10 mouse cellular contexts compared by ENCODE assay signal in the genomic region with DNA sequence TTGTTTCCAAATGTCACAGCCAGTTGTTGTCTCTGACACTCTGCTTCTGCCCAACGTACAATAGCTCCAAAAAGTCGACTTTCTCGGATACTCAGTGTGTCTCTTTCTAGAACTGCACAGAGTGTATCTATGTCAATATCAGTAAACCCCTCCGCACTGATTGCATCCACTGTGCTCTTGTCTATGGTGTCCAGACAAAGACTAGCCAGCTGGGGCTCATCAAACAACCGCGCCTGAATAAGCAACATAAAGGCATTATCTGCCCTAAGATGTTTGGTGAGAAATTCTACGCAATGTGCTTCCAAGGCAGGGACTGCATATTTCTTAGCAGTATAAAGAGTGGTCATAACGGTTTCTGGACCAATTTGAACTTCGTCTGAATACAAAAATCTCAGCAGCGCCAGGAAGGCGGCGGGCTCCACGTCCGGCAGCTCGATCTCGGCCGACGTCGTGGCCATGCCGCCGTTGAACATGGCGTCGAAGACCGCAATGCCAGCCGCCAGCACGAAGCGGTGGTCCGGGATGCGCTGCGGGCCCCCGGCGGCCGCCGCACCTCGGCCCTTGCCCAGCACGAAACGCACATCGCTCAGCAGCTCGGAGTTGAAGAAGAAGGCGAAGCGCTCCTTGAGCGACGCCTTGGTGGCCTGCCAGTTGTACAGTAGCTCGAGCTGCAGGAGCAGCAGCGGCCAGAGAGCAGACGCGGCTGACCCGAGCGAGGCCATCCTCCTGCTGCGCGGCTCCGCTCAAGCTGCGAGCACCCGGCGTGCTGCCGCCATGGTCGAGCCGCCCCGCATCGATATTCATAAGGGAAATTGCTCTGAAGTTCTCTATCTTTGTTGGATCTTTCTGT. TPM values are rescaled to one million over a fixed set of nuclear protein-coding genes. Genes with fewer than 3 reads are reported as not detected.
DNase-seq lines count a peak whose midpoint lies in the region; ATAC-seq and TF ChIP-seq lines count a peak whose summit lies in the region.
"Not testable (repeated sequence)": the region's sequence is repeated elsewhere in the genome, so short reads cannot be mapped to it uniquely, and the experiment has no call there.
"Had no signal": no experiment of that assay in that cellular context is flagged by ENCODE, and none has a peak within 500 bp of the region (broad histone marks: within the 10 kb centered on the region; RNA-seq: fewer than 3 reads in every experiment).

No protein-coding gene starts in this region.

- H3K9ac ChIP-seq in heart, embryonic 12.5 days; hindbrain, postnatal 0 days (replicated peaks; ENCODE audit: low read length); lung, embryonic 16.5 days (ENCODE audit: low read length); stomach, postnatal 0 days (ENCODE audit: low read length): not testable (repeated sequence)
- peak overlapping the region; percentile 44 for H3K9ac ChIP-seq in limb, embryonic 12.5 days (replicated peaks)

- H3K4me3 ChIP-seq in heart, embryonic 12.5 days = peak overlapping the region; percentile 39
- H3K4me3 ChIP-seq in hindbrain, postnatal 0 days (ENCODE audit: low read length) = not testable (repeated sequence)
- peak overlapping the region; percentile 32 for H3K4me3 ChIP-seq in limb, embryonic 12.5 days (replicated peaks)
- peak overlapping the region; percentile 31 for H3K4me3 ChIP-seq in lung, embryonic 16.5 days (ENCODE audit: low read length)
- peak overlapping the region; percentile 8; the same call in 1 of the 2 replicates for H3K4me3 ChIP-seq in stomach, postnatal 0 days (ENCODE audit: low read depth, low read length)

- peak; percentile 48 for DNase-seq in ZHBTc4 (ENCODE audit: low read depth, low spot score)
- peak; percentile 4 for DNase-seq in hindbrain, postnatal 0 days (ENCODE audit: low spot score)
- DNase-seq in neural tube, embryonic 10.5 days (ENCODE audit: extremely low spot score, low spot score) = peak; percentile 20
- not testable (repeated sequence) for DNase-seq in stomach, postnatal 0 days (ENCODE audit: low spot score)

- not testable (repeated sequence) for H3K27ac ChIP-seq in heart, embryonic 12.5 days (ENCODE audit: poor library complexity, severe bottlenecking); hindbrain, postnatal 0 days; limb, embryonic 12.5 days; lung, embryonic 16.5 days (ENCODE audit: low read length); stomach, postnatal 0 days (replicated peaks)

- H3K36me3 ChIP-seq in heart, embryonic 12.5 days; hindbrain, postnatal 0 days (ENCODE audit: insufficient read depth, low read length); limb, embryonic 12.5 days; lung, embryonic 16.5 days (ENCODE audit: control insufficient read depth, insufficient read depth, low read length); stomach, postnatal 0 days (ENCODE audit: control insufficient read depth, insufficient read depth, low read length): not testable (repeated sequence)

- peak overlapping the region; percentile 64 for H3K4me2 ChIP-seq in heart, embryonic 12.5 days
- H3K4me2 ChIP-seq in hindbrain, postnatal 0 days (ENCODE audit: low read depth, low read length) = peak overlapping the region; percentile 27; the same call in 1 of the 2 replicates
- peak overlapping the region; percentile 52 for H3K4me2 ChIP-seq in limb, embryonic 12.5 days
- H3K4me2 ChIP-seq in lung, embryonic 16.5 days (ENCODE audit: low read depth, low read length) = peak overlapping the region; percentile 49
- peak overlapping the region; percentile 34; the same call in 1 of the 2 replicates for H3K4me2 ChIP-seq in stomach, postnatal 0 days (replicated peaks; ENCODE audit: low read depth)

- ATAC-seq in erythroblast, adult 5-6 weeks (replicated peaks; ENCODE audit: low FRiP score, poor library complexity, severe bottlenecking) = 0 out of 2 replicates have a peak, but pooled peaks have one; percentile 60
- ATAC-seq in heart, embryonic 12.5 days (ENCODE audit: insufficient number of reproducible peaks, low FRiP score); limb, embryonic 12.5 days (ENCODE audit: insufficient number of reproducible peaks, insufficient read depth, low FRiP score, low TSS enrichment, low read depth); stomach, postnatal 0 days (ENCODE audit: low FRiP score, low TSS enrichment): not testable (repeated sequence)
- 0 out of 2 replicates have a peak, but pooled peaks have one; percentile 15 for ATAC-seq in hindbrain, postnatal 0 days
- peak; percentile 77 for ATAC-seq in lung, embryonic 16.5 days (ENCODE audit: low read depth)

- H3K27me3 ChIP-seq in heart, embryonic 12.5 days (replicated peaks); hindbrain, postnatal 0 days (ENCODE audit: insufficient read depth, low read length); limb, embryonic 12.5 days; lung, embryonic 16.5 days (ENCODE audit: control insufficient read depth, insufficient read depth, low read depth, low read length); stomach, postnatal 0 days (ENCODE audit: control insufficient read depth, insufficient read depth, low read length): not testable (repeated sequence)

- not testable (repeated sequence) for H3K4me1 ChIP-seq in heart, embryonic 12.5 days (replicated peaks); hindbrain, postnatal 0 days (ENCODE audit: insufficient read depth, low read length); limb, embryonic 12.5 days (replicated peaks); lung, embryonic 16.5 days (replicated peaks; ENCODE audit: control insufficient read depth, insufficient read depth, low read length); stomach, postnatal 0 days (replicated peaks; ENCODE audit: control insufficient read depth, insufficient read depth)

- not testable (repeated sequence) for H3K9me3 ChIP-seq in heart, embryonic 12.5 days (replicated peaks); hindbrain, postnatal 0 days (ENCODE audit: low read length); limb, embryonic 12.5 days; lung, embryonic 16.5 days (ENCODE audit: control insufficient read depth, low read length); stomach, postnatal 0 days (ENCODE audit: control insufficient read depth, low read length)

- WGBS in heart, embryonic 12.5 days = 31% methylated on average over 60 of the region's 60 CpGs
- WGBS in hindbrain, postnatal 0 days = 47% methylated on average over 60 of the region's 60 CpGs
- 36% methylated on average over 60 of the region's 60 CpGs for WGBS in limb, embryonic 12.5 days
- WGBS in lung, embryonic 16.5 days = 26% methylated on average over 60 of the region's 60 CpGs
- WGBS in stomach, postnatal 0 days = 40% methylated on average over 60 of the region's 60 CpGs

- not testable (repeated sequence) for TF ChIP-seq CTCF in hindbrain, postnatal 0 days (IDR thresholded peaks at IDR 0.05; ENCODE audit: low read depth); stomach, postnatal 0 days (IDR thresholded peaks at IDR 0.05; ENCODE audit: low read depth)

- TF ChIP-seq EP300 in stomach, postnatal 0 days (optimal IDR thresholded peaks at IDR 0.05) = not testable (repeated sequence)

RNA-seq across cellular contexts. Expression of gene Zfp345, which starts 15.5 kb away (rescaled TPM):
- not detected in 2 replicates for total RNA-seq in erythroblast, adult 5-6 weeks (2015; ENCODE audit: low replicate concordance)
- total RNA-seq in erythroblast, adult 5-6 weeks (2017; ENCODE audit: low replicate concordance) = not detected in 2 replicates
- polyA plus RNA-seq in heart, embryonic 12.5 days (2016; fragmentation: Nextera tagmentation; extraction: Ambion mirVana) = 0.08 and 0.12 TPM in 2 replicates
- 0.11 TPM in 1 of 2 replicates, not detected in the other for total RNA-seq in hindbrain, postnatal 0 days (2014; rRNA removed)
- 0.10 and 0.11 TPM in 2 replicates for polyA plus RNA-seq in hindbrain, postnatal 0 days (2015; fragmentation: Nextera tagmentation; extraction: Ambion mirVana)
- 0.13 and 0.22 TPM in 2 replicates for polyA plus RNA-seq in limb, embryonic 12.5 days (2016; fragmentation: Nextera tagmentation; extraction: Ambion mirVana)
- polyA plus RNA-seq in lung, embryonic 16.5 days (2015; fragmentation: Nextera tagmentation; extraction: Ambion mirVana) = 0.10 TPM in 1 of 2 replicates, not detected in the other
- 0.07 TPM in 1 of 2 replicates, not detected in the other for polyA plus RNA-seq in stomach, postnatal 0 days (2015; fragmentation: Nextera tagmentation; extraction: Ambion mirVana)
- total RNA-seq: common myeloid progenitor, adult 5-6 weeks had no signal
- polyA plus RNA-seq: heart, adult 2 months had no signal

RNA-seq across cellular contexts. Expression of gene Zfp442, which starts 49.1 kb away (rescaled TPM):
- total RNA-seq in erythroblast, adult 5-6 weeks (2015; ENCODE audit: low replicate concordance) = 1.5 and 2.5 TPM in 2 replicates
- total RNA-seq in erythroblast, adult 5-6 weeks (2017; ENCODE audit: low replicate concordance) = 0.09 and 0.42 TPM in 2 replicates
- 4.6 and 4.8 TPM in 2 replicates for polyA plus RNA-seq in heart, embryonic 12.5 days (2016; fragmentation: Nextera tagmentation; extraction: Ambion mirVana)
- 1.5 and 2.4 TPM in 2 replicates for total RNA-seq in hindbrain, postnatal 0 days (2014; rRNA removed)
- polyA plus RNA-seq in hindbrain, postnatal 0 days (2015; fragmentation: Nextera tagmentation; extraction: Ambion mirVana) = 3.9 and 4.6 TPM in 2 replicates
- polyA plus RNA-seq in limb, embryonic 12.5 days (2016; fragmentation: Nextera tagmentation; extraction: Ambion mirVana) = 10.0 and 10.5 TPM in 2 replicates
- polyA plus RNA-seq in lung, embryonic 16.5 days (2015; fragmentation: Nextera tagmentation; extraction: Ambion mirVana) = 7.1 and 7.7 TPM in 2 replicates
- 2.1 TPM in 2 replicates for polyA plus RNA-seq in stomach, postnatal 0 days (2015; fragmentation: Nextera tagmentation; extraction: Ambion mirVana)
